Mouse (Mus musculus) urinary bladder, postnatal 25 days (tissue): ENCODE data around the gene Nek5.
A peak's percentile ranks its signal among the peaks of the same experiment; 100 is the strongest.
"Not testable (repeated sequence)": the region's sequence is repeated elsewhere in the genome, so short reads cannot be mapped to it uniquely, and the experiment has no call there.

Experiments
- DNase-seq: peaks from one replicate; pipeline ENCODE4 v3.0.0; 2022; ENCODE audit warnings: low spot score

Nek5 gene

DNA sequence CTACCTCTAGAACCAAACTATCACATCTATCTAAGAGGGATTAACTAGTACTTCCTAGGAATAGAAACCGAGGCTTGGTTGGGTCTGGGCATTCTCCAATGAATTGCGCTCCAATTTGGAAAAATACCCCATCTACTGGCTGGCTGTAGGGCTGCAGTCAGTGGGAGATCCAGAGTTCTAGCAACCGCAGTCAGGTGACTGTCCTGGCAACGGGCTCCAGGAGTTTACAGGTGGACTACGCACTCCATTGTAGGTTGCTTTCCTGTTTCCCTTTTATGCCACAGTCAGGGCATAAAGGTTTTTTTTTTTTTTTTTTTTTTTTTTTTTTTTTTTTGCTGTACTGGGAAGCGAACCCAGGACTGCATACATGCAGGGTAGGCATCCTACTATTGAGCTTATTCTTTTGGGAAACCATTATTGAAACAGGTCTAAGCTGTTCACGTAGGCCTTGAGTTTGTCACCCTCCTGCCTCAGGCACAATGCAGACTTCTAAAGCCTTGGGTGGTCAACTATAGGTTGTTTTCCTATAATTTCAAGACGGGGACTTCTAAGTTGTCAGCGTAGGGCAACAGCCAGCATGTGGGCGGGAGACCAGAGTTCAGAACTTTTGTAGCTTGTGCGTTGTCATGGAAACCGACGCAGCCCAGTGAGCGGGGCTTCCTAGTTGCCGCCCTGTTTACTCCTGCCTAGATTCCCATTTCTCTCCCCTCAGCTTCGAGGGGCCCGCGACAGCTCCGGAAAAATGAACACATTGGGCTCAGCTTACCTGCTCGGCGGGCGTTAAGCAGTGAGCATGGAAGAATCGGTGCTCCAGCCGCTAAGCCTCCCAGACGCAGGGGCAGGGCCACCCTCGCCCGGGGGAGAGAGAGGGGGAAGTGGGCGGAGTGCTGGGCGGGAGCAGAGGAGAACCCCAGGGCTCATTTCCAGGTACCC is at the start of gene Nek5:
Gene Nek5, minus strand, starts transcription at position 834 of the 933 bp plus-strand sequence.
- peak; percentile 15 for DNase-seq

DNA sequence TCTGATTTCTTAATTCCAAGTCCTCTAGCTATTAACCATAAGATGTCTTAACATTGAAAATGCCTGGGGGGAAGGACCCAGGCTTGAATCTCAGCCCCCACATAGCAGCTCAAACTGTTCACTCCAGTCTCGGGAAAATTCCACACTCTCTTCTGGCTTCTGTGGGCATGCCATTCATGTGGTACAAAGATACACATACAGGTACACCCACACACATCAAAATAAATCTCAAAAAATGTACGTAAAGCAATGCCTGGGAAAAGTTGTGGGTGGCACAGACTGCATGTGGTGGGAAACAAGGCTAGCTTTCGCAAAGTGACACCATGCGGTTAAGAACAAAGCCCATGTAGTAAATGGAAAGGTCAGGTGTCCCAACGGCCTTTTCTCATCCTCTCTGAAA is 44.3 kb upstream of the Nek5 start:
- DNase-seq = no peak

DNA sequence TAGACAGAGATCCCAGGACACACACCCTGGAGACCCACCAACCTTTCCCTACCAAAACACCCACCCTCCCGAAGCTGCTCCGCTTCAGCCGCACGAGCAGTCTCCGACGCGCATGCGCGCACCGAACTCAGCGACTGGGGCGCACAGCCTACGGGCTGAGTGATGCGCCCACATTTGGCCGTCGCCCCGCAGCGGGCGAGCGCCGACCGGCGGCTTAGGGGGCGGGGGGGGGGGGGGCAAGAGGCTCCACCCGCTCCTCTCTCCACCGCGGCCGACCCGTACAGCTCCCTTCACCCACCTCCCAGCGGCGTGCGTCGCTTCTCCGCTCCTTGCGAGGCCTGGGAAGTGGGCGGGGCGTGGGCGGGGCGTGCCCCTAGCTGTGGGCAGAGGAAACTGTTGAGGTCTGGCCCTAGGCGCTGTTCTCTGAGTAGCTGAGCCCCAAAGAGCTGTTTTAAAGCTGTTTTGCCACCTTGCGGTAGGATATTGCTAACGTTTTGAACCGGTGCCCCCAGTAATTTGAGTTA is 41.3 kb upstream of the Nek5 start, which contains the start of gene Nek3:
Gene Nek3, minus strand, starts transcription at position 356 of the 524 bp plus-strand sequence.
- DNase-seq = peak; percentile 76

DNA sequence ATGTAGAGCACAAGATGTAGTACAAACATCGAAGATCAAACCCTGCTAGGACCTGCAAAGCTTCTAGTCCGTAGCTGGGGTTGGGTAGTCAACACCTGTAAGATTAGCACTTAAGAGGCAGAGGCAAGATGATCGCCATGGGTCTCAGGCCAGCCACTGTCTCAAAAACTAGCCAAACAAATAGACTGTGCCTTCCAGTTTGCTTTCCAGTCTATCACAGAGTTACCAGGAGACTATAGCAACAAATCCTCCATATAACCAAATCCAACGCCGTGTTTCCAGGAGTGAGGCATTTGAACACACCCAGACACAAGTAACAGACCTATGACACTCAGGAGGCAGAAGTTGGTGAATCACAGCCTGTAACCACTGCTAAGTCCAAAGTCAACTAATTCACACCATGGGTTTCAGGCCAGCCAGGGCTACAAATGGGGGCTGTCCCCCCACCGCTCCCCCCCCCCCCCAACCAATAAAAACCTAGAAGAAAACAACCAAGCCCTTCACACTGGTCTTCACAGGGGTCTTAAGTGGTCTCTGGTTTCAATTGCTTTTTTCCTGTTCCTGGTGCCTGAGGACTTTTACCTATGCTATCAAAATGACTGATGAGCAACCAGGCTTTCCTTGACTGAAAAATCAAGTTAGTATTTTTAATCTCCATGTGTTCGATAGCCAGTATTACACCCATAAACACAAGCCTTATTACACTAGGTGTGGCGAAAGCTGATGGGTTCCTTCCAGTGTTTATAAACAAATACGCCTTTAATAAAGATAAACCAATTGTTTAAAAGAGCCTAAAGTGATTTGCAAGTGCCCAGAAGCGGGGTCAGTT is 40.6 kb upstream of the Nek5 start:
- DNase-seq = no peak

DNA sequence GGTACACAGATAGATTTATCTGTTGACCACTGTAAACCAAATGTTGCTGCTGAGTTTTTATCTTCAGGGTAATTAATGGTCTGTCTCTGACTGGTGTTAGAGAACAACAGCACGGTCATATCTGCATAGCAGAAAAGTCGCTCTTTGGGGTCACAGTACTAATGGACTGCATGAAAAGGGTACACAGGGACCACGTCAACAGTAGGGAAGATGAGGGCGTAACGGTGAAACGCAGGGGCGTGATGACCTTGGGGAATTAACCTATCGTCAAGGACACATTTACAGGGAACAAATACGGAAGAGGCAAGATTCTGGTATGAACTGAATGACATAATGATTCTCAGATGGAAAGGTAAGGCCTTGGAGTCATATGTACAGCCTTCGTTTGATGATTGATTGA is 39.6 kb upstream of the Nek5 start:
- DNase-seq = no peak

DNA sequence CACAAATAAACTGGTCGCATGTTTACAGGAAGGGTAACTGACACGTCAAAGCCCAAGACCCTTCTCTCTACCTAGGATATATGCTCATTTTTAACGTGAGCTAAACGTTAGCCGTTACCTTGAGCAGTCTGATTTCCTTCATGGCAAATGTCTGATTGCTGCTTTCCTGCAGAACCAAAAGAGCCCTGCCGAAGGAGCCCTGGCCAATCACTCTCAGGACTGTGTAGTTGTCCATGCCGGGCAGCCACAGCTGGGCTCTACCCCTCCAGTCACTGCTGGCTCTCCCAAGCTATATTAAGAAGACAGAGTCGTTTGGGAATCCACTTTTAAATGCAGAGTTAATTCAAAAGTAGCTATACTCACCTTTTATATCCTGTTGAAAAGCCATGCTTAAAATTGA is 37.4 kb upstream of the Nek5 start:
- no peak for DNase-seq

DNA sequence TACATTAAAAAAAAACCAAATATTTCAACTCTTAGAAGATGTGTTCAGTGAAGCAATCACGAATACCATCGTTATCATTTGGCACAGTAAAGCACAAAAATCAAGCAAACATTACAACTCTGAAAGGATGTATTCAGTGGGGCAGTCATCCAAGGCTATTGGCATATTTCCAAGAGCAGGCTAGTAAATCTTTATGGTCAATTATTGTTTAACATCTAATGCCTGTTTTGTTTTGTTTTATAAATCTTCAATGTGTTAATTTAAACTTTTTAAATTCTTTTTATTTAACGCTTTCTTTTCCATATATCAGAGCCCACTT is 25.5 kb upstream of the Nek5 start:
- no peak for DNase-seq

DNA sequence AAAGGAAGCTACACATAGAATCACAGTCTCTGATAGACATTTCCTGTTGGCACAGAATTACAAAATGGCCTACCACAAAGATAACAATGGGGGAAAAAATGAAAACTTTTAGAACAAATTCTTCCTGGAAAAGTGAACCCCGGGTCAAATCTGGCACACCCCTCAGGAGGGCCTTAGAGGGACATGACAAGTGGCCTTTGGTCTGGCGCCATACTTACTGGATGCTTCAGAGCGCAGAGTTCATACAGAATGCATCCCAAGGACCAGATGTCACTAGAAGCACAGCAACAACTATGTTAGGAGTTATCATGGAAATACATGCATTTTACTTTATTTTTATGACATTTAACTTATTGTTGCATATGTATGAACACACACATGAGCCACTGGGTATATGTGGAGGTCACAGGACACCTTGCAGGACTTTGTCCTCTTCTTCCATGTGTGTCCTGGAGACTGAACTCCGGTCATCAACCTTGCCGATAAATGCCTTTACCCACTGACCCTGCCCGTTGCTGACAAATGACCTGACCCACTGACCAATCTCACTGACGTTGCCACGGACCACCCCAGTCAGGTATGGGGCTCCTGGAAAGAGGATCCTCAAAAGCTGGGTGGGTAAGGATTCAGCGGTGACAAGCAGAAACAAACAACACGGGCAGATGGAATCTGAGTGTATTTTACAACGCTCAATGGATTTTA is 24.9 kb upstream of the Nek5 start:
- no peak for DNase-seq

DNA sequence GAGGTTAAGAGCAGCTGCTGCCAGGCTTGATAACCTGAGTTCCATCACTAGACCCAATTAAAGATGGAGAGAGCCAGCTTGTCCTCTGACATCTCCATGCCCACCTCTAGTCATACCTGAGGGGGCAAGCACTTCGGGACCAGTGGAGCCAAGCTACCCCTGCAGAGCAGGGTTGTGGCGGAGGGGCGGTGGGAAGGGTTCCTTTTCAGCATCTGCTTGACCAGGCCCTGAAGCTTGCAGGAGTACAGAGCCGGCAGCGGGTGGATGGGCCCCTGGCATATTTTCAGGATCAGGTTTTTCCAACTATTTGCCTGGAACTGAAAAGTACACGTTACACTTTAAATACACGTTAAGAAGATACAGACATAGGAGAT is 23.5 kb upstream of the Nek5 start:
- no peak for DNase-seq

DNA sequence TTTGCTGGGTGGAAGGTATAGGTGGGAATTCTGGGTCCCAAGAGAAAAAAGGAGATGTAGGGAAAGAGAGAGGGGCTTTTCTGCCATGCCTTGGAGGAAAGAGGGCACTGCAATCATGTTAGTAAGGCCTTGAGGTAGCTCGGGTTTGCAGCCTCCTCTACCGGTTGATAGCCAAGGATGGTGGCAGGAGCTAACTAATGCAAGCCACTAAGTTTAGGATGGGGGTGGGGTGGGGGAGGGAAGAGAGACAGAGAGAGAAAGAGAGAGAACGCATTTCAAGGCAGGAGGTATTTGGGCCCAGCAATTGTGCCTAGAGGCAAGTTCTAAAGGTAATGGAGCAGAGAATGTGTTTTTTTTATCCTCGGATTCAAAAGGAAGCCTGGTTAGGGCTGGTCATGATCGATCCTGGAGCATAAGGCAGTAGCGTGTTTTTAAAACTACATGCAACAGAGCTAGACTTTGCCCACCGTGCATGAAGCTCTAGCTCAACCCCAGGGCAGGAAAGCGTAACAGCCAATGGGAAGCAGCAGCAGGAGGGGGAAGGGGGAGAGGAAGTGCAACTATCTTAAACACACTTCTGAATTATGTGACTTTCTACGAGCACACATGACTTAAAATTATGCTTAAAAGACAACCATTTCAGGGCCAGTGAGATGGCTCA is 23.0 kb upstream of the Nek5 start:
- no peak for DNase-seq

DNA sequence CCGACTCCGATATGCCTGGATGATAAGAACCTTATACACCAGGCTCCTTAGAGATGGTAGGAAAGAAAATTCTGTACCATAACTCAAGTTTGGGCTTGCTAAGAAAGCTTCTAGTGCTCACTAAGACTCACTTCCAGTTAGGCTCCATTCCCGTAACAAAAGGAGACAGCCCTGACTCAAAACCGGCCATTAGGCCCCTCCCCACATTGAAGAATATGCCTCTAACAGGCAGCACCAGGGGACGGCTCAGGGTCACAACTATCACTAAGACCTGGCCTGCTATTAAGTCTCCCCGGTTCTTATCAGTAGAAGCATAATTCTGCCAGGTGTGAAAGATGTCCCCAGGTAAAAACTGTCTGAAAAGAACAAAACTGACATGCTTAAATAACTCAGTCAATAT is 21.0 kb upstream of the Nek5 start:
- DNase-seq = no peak

DNA sequence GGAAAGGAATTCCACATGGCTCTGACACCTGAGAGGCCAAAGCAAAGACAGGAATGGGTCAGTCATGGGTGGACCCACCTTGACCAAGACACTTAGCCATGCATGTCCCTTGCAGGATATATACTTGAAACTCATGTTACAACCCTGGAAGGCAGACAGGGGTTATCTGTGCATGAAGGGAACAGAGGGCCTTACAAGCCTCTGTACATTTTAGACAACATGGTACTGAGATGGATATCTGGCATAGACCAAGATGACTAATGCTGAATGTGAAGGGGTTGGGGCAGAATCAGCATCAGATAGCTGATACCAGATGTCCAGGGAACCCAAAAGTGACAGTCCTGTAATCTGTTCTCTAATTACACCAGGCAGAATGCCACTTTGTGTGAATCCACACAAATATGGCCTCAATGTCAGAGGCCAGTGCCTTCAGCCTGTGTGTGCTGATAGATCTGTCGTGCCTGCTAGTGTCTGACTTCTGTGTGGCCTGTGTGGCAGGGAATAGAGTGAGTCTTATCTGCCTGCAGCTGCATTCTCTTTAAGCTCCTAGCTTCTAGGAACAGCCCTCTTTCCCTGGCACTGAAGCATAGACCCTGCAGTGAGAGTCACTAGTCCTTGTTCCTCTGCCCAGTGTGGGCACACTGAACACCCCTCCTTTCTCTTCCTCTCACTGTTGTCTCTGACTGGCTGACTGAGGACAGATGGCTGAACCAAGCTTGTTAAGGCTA is 19.1 kb upstream of the Nek5 start:
- DNase-seq = no peak

DNA sequence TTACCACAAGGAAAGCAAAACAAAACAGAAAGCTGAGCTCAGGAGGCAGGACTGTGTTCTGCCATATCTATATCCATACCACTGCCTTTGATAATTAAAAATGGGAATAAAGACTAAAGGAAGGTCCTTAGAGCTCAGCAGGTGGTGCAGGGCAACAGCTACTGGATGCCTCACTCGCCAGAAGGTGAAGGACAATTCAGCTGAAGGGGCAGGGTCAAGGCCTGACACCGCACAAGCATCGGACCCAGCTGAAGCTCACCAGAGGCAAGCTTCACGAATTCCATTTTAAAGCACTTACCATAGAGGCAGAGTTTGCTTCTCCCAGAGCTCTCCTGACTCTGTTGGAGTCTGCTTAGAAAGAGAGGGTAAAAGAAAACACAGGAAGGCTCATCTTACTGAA is 17.7 kb upstream of the Nek5 start:
- DNase-seq = no peak

DNA sequence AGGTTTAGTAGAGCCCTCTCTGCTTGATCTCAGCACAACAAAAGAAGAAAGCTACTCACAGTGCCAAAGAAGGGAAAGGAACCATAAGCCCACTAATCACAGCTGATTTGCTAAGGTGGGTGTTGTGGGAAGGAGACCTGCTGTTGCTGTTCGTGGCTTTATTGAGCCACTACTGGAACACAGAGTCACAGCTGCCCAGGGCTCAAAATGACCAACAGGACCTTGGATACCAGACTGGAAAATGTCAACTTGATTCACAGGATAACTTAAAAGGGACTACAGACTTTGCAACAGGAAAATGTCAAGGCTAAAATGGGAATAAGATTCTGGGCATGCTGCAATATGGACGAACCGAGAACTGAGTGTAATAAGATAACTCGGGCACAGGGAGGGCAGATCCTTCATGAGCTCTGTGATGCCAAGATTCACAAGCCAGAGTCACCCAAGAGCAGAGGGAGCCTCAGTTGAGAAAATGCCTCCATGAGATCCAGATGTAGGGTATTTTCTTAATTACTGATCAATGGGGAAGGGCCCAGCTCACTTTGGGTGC is 17.1 kb upstream of the Nek5 start:
- DNase-seq = no peak

DNA sequence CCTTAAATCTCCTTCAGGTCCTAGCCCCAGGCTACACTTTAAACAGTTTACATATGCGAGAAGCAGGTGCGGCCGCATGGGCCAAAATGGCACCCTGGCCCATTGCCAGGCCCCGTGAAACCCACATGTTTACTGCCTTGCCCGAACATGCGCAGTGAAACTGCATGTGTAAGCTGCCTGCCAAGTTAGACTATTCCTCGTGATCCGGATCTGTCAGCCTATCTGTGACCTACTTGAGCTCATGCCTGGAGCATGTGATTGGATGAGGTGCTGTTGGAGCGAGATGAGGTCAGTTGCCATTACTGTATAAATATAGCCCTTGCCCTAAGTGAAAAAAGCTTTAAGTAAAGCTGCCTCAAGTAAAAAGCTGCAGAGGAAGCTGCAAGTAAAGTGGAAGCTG is 11.6 kb upstream of the Nek5 start:
- not testable (repeated sequence) for DNase-seq

DNA sequence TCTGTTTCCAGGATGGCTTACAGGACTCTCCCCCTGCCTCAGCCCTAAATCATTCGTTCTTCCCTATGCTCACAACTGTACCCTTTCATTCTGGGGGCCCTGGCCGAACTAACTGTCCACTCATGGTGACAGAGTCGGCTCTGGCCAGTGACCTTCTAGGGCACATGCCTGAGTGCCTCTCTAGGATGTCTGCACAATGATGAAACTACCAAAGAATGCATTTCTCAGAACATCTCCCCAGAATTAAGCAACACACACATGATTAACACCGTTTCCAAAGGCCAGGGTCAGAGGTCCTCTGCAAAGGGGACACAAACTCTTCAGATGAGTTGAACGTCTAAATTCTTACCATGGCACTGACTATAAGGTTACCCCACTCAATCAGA is 9.9 kb upstream of the Nek5 start:
- no peak for DNase-seq

DNA sequence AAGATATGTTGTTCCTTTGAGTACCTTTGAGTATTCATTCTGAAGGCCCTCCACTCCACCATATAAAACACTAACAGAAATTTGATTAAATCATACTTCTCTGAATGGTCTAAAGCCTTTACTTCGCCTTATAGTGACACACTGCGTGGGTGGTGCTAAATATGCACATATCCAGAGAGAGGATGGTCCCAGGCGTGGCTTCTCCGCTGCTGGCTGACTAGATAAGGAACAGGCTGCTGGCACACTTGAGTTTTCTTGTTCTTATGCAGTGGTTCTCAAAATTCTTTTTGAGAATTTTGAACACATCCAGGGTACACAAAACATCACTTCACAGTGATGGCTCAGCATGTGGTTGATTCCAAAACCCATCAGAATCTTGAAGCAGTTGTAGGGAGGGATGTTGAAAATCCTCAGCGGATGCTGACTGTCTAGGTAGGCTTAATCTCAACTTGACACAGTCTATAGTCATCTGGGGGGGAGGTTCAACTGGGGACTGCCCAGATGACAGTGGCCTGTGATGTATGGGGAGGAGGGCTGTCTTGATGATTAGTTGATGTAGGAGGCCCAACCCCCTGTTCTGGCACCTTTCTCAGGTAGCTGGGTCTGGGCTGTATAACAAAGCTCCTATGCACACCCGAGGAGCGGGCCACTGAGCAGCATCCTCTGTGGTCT is 9.4 kb upstream of the Nek5 start:
- no peak for DNase-seq

DNA sequence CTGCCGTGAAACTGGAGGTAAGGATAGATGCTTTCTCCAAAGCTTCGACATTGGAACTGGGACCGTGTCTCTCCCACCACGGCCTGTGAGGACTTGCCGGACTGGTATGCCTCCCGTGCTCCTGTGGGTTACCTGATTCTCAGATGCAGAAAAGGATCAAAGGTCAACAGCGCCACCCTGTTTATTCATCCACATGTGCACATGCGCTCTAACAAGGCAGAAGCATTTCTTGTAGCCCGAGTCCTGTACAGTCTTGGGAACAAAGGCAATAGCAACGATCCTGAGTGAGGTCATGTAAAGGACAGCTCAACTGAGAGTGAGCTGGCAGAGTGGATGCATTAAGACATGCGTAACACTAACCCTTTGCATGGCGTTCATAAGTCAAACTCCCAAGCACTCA is 7.2 kb upstream of the Nek5 start:
- DNase-seq = no peak

DNA sequence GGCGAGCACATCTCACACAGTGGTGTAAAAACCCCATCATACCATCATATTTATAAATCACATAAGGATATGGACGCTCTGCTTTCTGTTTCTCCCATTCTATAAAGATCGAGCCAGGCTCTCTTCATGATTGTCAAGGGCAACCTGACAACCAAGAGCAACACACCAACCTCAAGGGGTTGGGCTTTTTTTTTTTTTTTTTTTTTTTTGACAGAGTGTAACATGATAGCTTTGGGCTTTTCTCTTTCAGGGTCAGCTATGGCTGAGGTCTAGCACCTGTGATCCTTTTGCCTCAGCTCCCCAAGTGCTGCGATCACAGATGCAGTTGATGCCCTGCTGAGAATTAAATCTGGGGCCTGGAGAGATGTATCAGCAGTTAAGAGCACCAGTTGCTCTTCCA is 17.8 kb downstream of the Nek5 start:
- DNase-seq = no peak

DNA sequence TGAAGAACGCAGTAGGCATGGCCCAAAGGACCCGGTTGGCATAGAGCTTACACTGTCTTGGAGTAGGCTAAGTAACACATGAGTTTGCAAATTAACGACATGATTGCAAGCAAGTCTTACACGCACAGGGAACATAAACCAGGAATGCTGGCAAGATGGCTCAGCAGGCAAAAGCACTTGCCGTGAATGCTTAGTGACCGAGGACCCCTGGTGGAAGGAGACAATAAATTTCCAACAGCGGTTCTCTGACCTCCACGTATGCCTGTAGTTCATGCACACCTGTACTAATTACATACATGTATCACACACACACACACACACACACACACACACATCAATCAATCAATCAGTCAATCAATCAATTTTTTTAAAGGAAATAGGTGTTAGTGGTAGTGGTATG is 33.3 kb downstream of the Nek5 start:
- no peak for DNase-seq
